Mouse (Mus musculus): ENCODE measurements around the gene Gtf3c4. TPM values are rescaled to one million over a fixed set of nuclear protein-coding genes. Genes with fewer than 3 reads are reported as not detected.

The Gtf3c4 gene
- polyA plus RNA-seq, 1 experiment from 2014 or later, result 10.9 TPM

DNA sequence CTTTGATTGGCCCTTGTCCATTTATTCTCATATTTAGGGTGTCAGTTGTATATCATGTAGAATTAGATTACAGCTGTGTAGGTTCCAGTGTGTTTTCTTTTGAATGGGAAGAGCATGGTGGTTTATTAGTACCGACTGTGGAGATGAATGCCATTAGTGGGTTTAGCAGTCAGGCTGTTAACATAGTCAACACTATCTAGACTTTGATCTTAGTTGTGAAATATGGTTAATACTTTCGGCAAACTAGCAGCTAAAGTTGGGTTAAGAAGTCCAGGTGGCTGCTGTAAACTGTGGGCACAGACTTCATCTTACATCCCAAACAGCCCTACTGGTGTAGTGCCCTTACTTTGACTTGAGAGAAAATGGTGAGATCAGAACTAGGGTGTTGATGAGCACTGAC, 8.7 kb upstream of the Gtf3c4 start:
- 94% methylated on average over 2 of the region's 2 CpGs for WGBS
- H3K27ac ChIP-seq, result no peak overlapping the region
- H3K27me3 ChIP-seq (replicated peaks), result no peaks in the 10 kb centered on the region
- no peaks in the 10 kb centered on the region for H3K9me3 ChIP-seq
- no peak for ATAC-seq
- no peak overlapping the region for H3K4me3 ChIP-seq (replicated peaks)
- H3K4me2 ChIP-seq (replicated peaks), result no peak overlapping the region
- H3K4me1 ChIP-seq (replicated peaks), result no peaks in the 10 kb centered on the region
- no peak overlapping the region for H3K9ac ChIP-seq
- peaks cover 27% of the 10 kb centered on the region for H3K36me3 ChIP-seq

DNA sequence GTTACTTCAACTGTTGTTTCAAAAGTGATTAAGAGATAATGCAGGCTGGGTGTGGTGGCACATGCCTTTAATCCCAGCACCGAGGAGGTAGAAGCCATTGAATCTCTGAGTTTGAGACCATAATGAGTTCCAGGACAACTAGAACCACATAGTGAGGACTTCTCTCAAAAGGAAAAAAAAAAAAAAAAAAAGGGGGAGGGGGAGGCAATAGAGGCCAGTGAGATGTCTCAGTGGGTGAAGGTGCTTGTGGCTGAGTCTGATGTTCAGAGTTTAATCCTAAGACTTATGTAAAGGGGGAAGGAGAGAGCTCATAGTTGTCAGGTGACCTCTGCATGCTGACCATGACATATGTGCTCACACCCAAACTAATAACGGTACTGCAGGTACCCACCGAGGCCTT, 1.9 kb upstream of the Gtf3c4 start:
- H3K36me3 ChIP-seq, result peaks cover 13% of the 10 kb centered on the region
- no peak for ATAC-seq
- peak overlapping the region; percentile 74; the same call in 1 of the 2 replicates for H3K4me2 ChIP-seq (replicated peaks)
- H3K9me3 ChIP-seq, result no peaks in the 10 kb centered on the region
- WGBS, result 55% methylated on average over 3 of the region's 3 CpGs
- H3K27ac ChIP-seq, result no peak overlapping the region
- H3K9ac ChIP-seq, result no peak overlapping the region
- H3K27me3 ChIP-seq (replicated peaks), result no peaks in the 10 kb centered on the region
- peaks cover 11% of the 10 kb centered on the region for H3K4me1 ChIP-seq (replicated peaks)
- H3K4me3 ChIP-seq (replicated peaks), result 0 out of 2 replicates have a peak overlapping the region, but pooled peaks have one; percentile 91

GRCm38 (mm10) chr2:28839501-28840221, 499 bp downstream of the Gtf3c4 start:
- H3K4me3 ChIP-seq (replicated peaks), result peak overlapping the region; percentile 91
- ATAC-seq, result peak; percentile 47
- peaks cover 11% of the 10 kb centered on the region for H3K4me1 ChIP-seq (replicated peaks)
- peak overlapping the region; percentile 66 for H3K27ac ChIP-seq
- H3K9me3 ChIP-seq, result no peaks in the 10 kb centered on the region
- no peaks in the 10 kb centered on the region for H3K27me3 ChIP-seq (replicated peaks)
- WGBS, result under 1% methylated on average over 53 of the region's 53 CpGs
- peak overlapping the region; percentile 88 for H3K9ac ChIP-seq
- peak overlapping the region; percentile 74 for H3K4me2 ChIP-seq (replicated peaks)
- H3K36me3 ChIP-seq, result peaks cover 5% of the 10 kb centered on the region; the same call in 1 of the 2 replicates

DNA sequence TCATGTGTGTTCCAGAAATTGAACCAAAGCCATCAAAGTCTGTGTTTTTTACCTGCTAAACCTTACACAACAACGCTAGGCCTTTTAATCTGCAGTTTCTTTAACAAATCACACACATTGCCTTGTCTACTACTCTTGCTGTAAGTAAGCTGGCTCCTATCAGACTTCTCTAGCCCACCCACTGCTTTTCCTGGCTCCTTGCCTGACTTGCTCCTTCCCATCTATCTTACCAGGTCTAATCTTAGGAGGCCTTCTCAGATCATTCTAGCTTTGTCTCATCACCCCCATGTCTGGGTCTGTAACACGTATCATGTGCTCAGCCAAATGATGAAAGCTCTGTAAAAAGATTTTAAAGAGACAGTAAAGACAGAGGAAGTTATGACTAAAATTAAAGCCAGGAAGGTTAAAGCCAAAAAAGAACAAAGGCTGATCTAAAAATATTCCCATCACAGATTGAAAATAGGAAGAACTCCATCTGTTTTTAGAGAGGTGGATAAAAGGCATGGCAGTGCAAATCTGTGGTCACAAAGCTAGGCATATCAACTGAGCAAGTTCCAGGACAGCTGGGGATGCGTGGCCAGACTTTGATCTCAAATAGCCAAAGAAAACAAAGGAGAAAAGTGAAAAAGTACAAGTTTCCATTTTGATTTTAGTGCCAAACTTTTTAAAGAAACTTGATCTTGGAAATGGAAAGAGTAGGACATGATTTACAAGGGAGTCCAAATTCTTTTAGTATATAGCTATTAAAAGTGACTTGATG, 3.8 kb downstream of the Gtf3c4 start:
- ATAC-seq, result no peak
- no peak overlapping the region for H3K4me3 ChIP-seq (replicated peaks)
- H3K4me1 ChIP-seq (replicated peaks), result peaks cover 3% of the 10 kb centered on the region
- H3K36me3 ChIP-seq, result peaks cover 18% of the 10 kb centered on the region
- no peaks in the 10 kb centered on the region for H3K9me3 ChIP-seq
- no peak overlapping the region for H3K9ac ChIP-seq
- H3K27me3 ChIP-seq (replicated peaks), result no peaks in the 10 kb centered on the region
- H3K4me2 ChIP-seq (replicated peaks), result no peak overlapping the region
- H3K27ac ChIP-seq, result no peak overlapping the region
- WGBS, result 65% methylated on average over 3 of the region's 3 CpGs

- Histone ChIP-seq H3K27ac (no peak overlapping the region), H3K27me3 (replicated peaks) (no peaks in the 10 kb centered on the region), H3K4me1 (replicated peaks) (no peaks in the 10 kb centered on the region), H3K4me3 (replicated peaks) (no peak overlapping the region), H3K9me3 (no peaks in the 10 kb centered on the region), H3K4me2 (replicated peaks) (no peak overlapping the region), H3K9ac (no peak overlapping the region), H3K36me3 (peaks cover 41% of the 10 kb centered on the region)
- ATAC-seq, result no peak
- WGBS, result 31% methylated on average over 4 of the region's 4 CpGs
Measured at GRCm38 (mm10) chr2:28829265-28829664, 10.9 kb downstream of the Gtf3c4 start.

- Histone ChIP-seq H3K36me3 (no peaks in the 10 kb centered on the region), H3K27me3 (replicated peaks) (no peaks in the 10 kb centered on the region), H3K4me2 (replicated peaks) (no peak overlapping the region), H3K9me3 (no peaks in the 10 kb centered on the region), H3K4me1 (replicated peaks) (no peaks in the 10 kb centered on the region), H3K4me3 (replicated peaks) (no peak overlapping the region), H3K27ac (no peak overlapping the region), H3K9ac (no peak overlapping the region)
- no peak for ATAC-seq
- WGBS, result 77% methylated on average over 4 of the region's 4 CpGs
Measured at GRCm38 (mm10) chr2:28818866-28819265, 21.3 kb downstream of the Gtf3c4 start.

- Histone ChIP-seq H3K27ac (no peak overlapping the region), H3K4me3 (replicated peaks) (no peak overlapping the region), H3K9ac (no peak overlapping the region), H3K36me3 (no peaks in the 10 kb centered on the region), H3K9me3 (no peaks in the 10 kb centered on the region), H3K4me1 (replicated peaks) (no peaks in the 10 kb centered on the region), H3K4me2 (replicated peaks) (no peak overlapping the region), H3K27me3 (replicated peaks) (no peaks in the 10 kb centered on the region)
- no peak for ATAC-seq
- WGBS, result 52% methylated on average over 5 of the region's 5 CpGs
Measured at GRCm38 (mm10) chr2:28810260-28811013, 29.7 kb downstream of the Gtf3c4 start.

DNA sequence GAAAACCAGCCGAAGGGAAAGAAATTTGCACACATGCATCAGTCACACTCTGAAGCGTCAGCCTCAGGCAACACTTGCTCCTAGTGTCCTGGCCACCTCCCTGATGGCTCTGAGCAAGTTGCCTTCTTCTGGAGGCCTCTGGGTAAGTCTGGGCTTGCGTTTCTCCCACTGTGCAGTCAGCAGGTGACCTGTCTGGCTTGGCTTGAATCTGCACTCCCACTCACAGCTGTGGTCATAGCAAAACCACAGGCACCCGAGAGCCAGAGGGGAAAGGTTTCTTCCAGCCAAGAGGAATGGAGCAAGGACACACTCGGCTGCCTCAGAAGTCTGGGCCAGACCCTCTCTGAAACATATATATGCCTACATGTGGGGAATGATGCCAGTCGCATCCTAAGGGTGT, 31.3 kb downstream of the Gtf3c4 start:
- no peak for ATAC-seq
- Histone ChIP-seq H3K4me3 (replicated peaks) (no peak overlapping the region), H3K9me3 (no peaks in the 10 kb centered on the region), H3K27ac (no peak overlapping the region), H3K9ac (no peak overlapping the region), H3K4me2 (replicated peaks) (no peak overlapping the region), H3K27me3 (replicated peaks) (no peaks in the 10 kb centered on the region), H3K4me1 (replicated peaks) (no peaks in the 10 kb centered on the region), H3K36me3 (no peaks in the 10 kb centered on the region)
- 79% methylated on average over 6 of the region's 6 CpGs for WGBS

GRCm38 (mm10) chr2:28803406-28803805, 36.8 kb downstream of the Gtf3c4 start:
- Histone ChIP-seq H3K4me3 (replicated peaks) (no peak overlapping the region), H3K9ac (no peak overlapping the region), H3K4me2 (replicated peaks) (no peak overlapping the region), H3K27ac (no peak overlapping the region), H3K4me1 (replicated peaks) (no peaks in the 10 kb centered on the region), H3K27me3 (replicated peaks) (no peaks in the 10 kb centered on the region), H3K36me3 (no peaks in the 10 kb centered on the region), H3K9me3 (no peaks in the 10 kb centered on the region)
- WGBS, result 81% methylated on average over 7 of the region's 7 CpGs
- no peak for ATAC-seq

DNA sequence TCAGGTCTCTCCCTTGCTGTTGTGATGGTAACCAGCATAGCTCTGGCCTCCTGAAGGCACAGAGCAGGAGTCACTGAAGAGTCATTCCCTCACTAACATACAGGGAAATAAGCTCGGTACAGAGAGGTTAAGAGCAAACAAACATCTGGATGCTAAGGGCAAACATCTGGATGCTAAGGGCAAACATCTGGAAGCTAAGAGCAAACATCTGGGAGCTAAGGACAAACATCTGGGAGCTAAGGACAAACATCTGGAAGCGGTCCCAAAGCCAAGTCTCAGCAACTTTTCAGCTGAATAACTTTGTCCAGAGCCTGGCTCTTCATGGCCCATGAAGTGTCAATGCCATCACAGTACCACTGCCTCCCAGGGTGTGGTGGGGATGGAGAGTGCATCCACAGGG, 40.6 kb downstream of the Gtf3c4 start:
- H3K27me3 ChIP-seq (replicated peaks), result no peaks in the 10 kb centered on the region
- WGBS, result 33% methylated on average over 2 of the region's 2 CpGs

GRCm38 (mm10) chr2:28798390-28798789, 41.8 kb downstream of the Gtf3c4 start:
- Histone ChIP-seq H3K4me2 (replicated peaks) (no peak overlapping the region), H3K4me3 (replicated peaks) (no peak overlapping the region), H3K4me1 (replicated peaks) (no peaks in the 10 kb centered on the region), H3K27ac (no peak overlapping the region), H3K9ac (no peak overlapping the region), H3K9me3 (no peaks in the 10 kb centered on the region), H3K36me3 (no peaks in the 10 kb centered on the region), H3K27me3 (replicated peaks) (no peaks in the 10 kb centered on the region)
- no peak for ATAC-seq
- 38% methylated on average over 3 of the region's 3 CpGs for WGBS

More for the DNA sequence above, 40.6 kb downstream of the Gtf3c4 start:
- Histone ChIP-seq H3K9me3 (no peaks in the 10 kb centered on the region), H3K4me2 (replicated peaks) (no peak overlapping the region), H3K4me1 (replicated peaks) (no peaks in the 10 kb centered on the region), H3K4me3 (replicated peaks) (no peak overlapping the region), H3K36me3 (no peaks in the 10 kb centered on the region), H3K27ac (no peak overlapping the region), H3K9ac (no peak overlapping the region)
- ATAC-seq, result no peak

DNA sequence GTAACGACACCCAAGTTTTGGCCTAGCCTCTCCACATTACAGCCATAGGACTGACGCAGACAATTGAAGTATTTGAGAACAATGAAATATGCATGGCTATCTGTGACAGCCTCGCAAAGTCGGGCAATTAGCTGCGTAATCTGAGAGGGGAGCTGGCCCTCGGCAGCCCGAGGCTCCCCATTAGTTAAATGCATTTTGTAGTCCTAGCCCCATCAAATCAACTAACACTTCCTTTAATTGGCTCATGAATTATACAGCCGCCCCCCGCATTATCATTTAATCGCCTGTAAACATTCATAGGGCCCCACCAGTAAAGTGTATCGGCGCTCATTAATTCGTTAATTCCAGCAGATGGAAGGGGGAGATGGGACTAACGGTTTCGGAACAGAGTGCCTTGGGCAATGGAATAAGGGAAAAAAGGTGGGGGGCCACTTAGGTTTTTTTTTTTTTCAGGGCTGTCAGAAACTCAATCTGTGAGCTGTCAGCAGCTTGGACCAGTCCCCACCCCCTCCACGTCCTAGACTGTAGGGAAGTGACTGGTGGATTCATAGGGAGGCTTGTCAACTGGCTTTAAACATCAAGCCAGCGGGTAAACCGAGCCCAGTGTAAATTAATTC, 42.6 kb downstream of the Gtf3c4 start:
- Histone ChIP-seq H3K4me2 (replicated peaks) (no peak overlapping the region), H3K9ac (no peak overlapping the region), H3K27ac (no peak overlapping the region), H3K9me3 (no peaks in the 10 kb centered on the region), H3K27me3 (replicated peaks) (no peaks in the 10 kb centered on the region), H3K36me3 (no peaks in the 10 kb centered on the region), H3K4me1 (replicated peaks) (no peaks in the 10 kb centered on the region), H3K4me3 (replicated peaks) (no peak overlapping the region)
- no peak for ATAC-seq
- 61% methylated on average over 18 of the region's 18 CpGs for WGBS

Measured in intestine, embryonic 15.5 days (tissue).